Mouse (Mus musculus) urinary bladder, adult 2 months (tissue): ENCODE results near the gene Cnot6l. TPM values are rescaled to one million over a fixed set of nuclear protein-coding genes. Genes with fewer than 3 reads are reported as not detected.
A peak's percentile ranks its signal among the peaks of the same experiment; 100 is the strongest.

Experiments
- DNase-seq: peaks from one replicate; pipeline ENCODE4 v3.0.0; 2022; ENCODE audit warnings: low spot score
- polyA plus RNA-seq: library from polyadenylated mRNA; depleted of rRNA; stranded (reverse); fragments of >200 nt; gene quantifications from 2 replicates; pipeline ENCODE4 v1.2.3, GENCODE M21; 2012

Cnot6l gene
- polyA plus RNA-seq, 1 experiment = 11.3 TPM

DNA sequence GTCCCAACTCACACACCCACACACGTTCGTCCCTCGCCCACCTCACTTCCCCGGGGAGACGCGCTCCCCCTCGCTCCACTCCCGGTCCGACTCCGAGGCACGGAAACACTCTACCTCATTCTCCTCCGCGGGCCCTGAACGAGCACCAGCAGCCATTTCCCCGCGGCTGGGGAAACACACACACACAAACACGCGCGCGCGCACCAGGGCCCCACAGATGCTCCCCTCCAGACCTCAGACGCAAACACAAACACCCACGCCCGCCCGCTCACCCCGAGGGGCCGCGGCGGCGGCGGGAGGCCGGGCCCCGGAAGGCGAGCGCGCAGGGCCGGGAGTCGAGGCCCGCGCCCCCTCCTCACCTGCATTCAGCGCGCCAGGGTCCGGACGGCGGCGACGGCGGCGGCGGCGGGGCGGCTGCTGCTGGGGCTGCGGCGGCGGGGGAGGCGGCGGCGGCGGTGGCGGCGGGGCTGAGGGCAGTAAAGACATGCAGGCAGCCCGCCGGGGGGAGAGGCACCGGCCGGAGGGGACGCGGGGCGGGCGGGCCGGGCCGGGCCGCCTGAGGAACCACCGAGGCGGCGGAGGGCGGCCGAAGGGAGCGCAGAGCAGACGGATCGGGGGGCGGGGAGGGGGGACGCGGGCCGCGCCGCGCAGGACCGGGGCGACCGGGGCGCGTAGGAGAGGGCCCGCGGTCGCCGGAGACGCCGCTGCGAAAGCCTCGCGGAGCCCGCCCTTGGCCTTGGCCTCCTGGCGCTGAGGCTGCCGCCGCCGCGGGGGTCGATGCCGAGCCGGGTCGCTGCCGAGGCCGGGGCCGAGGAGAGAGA is 2.2 kb downstream of the Cnot6l start:
- peak; percentile 57 for DNase-seq

DNA sequence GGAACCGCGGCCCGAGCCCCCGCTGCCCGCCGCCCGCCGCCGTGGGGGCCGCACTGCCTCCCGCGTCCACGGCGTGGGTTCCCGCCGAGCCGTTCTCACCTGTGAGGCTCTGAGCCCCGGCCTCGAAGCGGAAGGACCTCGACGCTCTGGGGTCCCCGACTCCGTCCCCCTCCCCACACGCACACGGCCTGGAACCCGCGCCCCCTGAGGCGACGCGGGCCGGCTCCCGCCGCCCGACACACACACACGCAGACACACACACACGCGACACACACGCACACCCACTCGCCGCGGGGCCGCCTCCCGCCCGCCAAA is 2.8 kb downstream of the Cnot6l start:
- no peak for DNase-seq

DNA sequence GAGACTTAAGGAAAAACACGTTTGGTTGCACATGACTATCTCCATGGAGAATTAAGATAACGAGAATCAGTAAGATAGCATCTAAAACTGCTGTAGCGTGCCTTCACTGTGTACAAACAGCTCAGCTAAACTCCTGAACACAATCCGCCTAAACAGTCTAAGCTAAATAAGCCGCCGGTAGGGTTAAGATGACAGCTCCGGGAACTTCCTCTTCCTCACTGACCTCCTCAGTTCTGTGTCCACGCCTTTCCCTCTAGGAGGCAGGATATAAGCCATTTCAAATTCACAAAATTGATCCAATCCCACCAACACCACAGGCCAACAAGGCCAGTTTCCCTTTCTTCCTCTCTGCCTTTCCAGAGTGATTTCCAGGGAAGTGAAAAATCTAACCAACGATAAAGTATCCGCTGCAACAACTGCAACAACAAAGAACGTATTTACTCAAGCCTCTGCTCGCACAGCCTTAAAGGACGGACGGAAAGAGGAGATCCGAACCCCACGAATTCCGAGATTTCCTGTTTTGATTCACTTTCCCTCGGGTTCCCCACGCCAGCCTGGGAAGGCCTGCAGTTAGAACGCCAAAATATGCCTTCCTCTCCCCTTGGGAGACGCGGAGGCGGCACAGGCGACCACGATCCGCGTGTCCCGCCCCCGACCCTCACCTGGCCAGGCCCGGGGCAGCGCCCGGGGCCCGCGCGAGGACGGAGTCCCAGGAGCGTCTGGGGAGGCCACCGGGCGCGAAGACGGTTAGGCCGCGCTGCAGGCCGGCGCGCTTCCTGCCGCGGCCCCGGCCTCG is 3.3 kb downstream of the Cnot6l start:
- no peak for DNase-seq

DNA sequence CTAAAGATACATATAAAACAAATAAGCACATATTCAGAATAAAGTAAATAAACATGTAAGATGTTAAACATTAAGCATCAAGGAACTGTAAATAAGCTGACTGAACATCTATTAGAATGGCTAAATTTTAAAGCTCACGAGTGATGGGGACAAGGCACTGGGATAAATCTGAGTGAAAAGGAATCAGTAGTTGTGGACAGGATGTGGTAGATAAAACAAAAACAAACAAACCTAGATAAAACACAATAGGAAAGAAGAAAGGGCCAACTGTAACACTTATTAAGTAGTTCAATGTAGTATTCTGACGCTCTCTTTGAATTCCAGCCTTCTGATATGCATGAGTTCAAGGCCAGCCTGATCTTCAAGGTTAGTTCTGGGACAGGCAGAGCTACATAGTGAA is 21.6 kb downstream of the Cnot6l start:
- no peak for DNase-seq

DNA sequence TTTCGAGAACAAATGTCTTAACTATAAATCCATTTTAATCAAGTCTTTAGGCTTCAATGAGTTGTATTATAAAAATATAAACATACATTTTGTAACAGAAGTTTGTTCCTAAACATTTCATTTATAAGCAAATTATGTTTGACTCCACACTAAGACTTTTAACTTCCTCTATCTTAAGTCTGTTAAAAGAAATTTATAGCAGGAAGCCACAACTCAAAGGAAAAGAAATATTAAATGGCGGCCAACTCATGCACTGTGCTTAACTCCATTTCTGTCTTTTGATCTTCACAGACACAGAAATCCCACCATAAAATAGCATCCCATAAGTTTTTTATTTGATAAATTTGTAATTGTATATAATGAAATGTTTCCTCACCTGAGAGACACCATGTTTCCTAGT is 33.3 kb downstream of the Cnot6l start:
- no peak for DNase-seq

DNA sequence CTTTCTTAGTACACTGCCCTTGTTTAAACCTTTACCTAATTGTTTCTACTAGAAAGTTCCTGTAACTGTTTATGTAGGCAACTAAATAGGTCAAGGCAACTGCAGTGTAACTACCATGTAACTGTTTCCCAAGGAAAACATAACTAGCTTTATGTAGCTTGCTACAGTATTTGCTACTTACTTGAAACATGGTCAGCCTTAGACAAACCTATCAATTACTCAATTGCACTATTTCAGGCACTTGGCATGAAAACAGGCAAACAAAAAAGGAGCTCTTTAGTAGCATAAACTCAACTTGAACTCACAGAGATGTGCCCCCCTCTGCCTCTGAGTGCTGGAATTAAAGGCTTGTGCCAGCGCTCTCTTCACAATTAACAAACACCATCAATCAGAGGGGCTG is 37.1 kb downstream of the Cnot6l start:
- no peak for DNase-seq

DNA sequence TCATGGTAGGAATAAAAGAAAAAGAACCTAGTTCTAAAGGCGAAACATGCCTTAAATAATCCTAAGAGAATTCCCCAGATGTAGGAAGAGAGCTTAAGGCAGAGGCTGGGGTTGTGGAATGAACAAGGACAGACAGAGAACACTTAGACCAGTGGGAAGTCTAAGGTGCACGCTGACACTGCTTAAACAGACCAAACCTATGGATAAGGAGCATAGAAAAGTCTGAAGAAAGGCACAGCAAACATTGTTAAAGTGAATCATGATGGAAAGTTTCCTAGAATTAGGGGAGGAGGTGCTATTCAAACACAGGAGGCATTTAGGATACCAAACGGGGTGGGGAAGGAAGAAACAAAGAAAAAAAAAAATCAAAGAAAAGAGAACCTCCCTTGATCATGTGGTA is 49.0 kb downstream of the Cnot6l start:
- DNase-seq = no peak

DNA sequence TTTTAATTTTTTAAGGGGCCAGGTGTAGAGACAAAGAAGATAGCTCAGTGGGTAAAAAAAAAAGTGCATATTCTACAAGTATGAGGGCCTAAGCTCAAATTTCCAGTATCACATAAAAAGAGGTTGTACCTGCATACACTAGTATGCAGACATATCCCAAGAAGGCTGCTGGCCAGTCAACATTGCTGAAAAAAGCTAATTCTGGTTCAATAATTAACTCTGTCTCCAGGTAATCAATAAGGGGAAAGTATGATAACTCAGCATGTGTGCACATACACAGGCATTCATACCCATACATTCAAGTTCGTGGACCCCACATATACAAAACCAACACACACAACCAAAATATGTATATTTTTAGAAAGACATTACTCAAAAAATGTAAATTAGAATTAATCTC is 59.3 kb downstream of the Cnot6l start:
- DNase-seq = no peak

DNA sequence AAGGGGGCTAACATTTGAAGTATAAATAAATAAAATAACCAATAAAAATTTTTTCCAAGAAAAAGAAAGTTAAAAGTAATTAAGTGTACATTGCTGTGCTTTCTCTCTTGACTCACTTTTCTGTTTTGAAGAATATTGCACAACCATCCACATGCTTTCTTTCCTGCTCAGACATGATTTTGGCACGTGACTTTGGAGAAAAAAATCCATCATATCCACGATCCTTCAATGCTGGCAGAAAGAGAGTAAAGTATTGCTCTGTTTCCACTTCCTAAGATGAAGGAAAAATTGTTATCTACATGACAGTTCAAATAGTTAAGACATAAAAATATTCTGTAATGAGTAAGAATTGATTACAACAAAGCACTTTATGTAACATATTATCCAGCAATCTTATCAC is 72.5 kb downstream of the Cnot6l start:
- no peak for DNase-seq

DNA sequence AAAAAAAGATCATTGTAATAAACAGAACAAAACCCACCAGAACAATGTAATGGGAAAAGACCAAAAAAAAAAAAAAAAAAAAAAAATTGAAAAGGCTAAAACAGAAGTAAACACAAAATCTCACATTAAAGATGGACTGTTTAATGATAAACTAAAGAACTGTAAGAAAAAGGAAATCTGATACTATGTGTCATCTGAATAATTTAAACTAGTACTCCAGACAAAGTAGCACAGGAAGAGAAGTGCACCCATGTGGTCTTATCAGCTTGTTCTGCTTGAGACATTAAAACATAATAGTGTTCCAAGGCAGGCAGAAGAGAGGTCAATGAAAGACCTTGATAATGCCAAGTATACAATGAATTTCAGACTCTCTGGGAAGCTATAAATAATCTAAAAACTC is 78.6 kb downstream of the Cnot6l start:
- no peak for DNase-seq

DNA sequence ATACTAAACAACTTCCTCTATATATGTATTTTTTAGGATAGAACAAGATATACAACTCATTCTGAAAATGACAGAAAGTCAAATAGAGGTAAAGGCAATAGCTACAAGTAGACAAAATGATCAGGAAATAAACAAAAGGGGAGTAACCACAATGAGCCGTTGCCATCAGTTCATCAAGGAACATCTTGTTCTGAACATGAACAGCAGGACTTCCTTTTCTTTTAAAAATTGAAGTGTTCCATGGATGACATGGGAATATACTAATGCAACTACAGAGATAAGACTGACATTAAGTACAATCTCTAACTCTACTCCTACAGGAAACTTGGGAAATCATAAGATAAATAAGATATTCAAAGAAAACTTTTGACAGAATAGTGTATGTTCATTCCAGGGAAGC is 84.9 kb downstream of the Cnot6l start:
- DNase-seq = no peak

DNA sequence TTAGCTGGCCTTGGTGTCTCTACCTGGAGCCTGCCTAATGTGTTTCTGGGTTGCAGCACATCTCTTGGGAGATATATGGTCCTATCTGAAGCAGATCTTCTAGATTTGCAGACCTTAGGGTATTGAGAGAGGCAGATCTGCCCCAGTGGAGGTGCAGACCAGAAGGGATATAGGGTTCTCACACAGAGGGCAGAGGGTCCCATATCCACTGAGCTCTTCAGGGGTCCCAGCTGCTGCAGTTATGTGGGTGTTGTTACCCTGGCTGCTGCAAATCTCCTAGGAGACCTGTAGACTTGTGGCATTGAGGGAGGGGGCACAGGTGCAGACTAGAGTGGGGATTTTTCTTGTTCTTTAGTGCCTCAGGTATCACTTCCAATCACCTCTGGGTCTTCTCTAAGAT is 98.4 kb downstream of the Cnot6l start:
- no peak for DNase-seq

DNA sequence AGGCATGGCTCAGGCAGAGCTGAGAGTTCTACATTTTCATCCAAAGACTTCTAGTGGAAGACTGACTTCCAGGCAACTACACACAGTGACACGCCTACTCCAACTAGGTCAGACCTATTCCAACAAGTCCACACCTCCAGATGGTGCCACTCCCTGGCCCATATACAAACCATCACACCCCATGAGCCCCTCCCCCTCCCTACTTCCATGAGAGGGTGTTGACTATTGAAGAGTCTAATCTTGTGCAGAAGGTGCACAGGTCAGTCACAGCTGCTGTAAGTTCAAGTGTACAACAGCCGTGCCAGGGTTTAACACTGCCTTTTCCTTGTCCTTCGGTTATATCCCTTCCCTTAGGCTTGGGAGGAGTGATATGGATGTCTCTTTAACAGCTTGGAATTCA is 121.5 kb downstream of the Cnot6l start:
- DNase-seq = no peak

DNA sequence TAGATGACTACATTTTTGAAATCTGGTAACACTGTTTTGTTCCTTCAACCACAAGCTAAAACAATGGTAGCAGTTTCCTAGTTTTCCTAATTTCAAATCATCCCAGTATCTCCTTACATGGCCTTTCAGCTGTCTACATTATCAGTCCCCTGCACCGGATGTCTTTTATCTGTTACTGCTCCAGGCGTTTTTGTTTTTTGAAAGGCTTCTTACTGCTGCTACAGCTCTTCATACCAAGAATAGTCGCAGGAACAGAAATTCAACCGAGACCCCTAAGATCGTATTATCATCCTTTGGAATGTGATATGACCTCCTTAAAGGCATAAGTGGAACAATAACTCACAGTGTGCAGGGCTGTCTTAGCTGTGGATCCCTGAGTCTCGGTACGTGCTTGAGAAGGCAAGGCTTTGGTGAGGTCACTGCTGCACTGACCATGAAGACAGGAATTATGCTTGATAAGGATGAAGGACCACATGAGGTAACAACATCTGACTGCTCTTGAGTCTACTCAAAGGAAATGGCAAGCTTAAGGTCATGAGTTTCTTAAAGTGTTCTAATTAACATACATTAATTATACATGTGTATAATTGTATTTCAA is 122.4 kb downstream of the Cnot6l start:
- no peak for DNase-seq

DNA sequence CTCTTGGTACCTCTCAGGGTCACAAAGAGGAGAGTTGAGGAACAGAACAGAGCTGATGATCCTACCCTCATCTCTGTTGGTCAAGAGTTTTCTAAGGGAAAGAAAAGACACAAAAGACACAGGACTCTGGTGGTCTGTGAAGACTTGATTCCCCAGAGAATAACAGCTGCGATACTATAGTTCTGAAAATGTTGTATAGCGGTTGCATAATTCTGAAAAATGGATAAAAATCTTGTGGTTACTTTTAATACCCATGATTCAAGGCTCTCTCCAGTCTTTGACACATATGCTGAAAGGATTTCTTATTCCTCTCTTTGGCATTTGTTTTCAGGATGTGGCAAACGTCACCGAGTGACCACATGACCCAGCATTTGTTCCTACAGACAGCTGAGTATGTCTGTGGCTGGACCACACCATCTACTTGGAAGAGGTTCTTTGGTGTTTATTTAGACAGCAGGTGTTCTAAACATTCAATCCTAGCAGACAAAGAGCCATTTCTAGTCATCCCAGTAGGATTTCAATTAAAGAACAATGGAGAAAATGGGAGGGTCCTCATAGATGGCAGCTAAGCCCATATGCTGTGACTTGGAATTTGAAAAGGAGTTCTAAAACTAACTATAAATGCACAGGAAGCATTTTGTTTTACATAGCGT is 124.7 kb downstream of the Cnot6l start:
- no peak for DNase-seq

DNA sequence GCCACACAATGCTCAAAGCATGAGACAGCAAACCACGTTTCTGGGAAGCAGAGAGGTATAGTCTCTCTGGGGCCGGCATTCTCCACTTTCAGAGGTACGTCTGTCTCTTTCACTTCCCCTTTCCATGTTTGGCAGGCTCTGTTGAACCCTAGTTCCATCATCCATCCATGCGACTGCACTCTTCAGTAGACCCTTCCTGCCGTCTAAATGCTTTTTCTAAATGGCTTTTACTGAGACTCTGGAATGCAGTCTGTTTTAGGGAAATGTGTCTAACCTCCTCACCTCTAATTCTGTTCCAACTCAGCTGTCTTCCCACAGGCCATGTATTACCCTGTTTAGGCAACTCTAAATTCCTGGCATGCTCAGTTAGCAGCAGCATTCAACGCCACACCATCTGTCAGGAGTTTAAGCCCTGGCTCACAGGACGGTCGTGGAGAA is 126.3 kb downstream of the Cnot6l start:
- DNase-seq = no peak

DNA sequence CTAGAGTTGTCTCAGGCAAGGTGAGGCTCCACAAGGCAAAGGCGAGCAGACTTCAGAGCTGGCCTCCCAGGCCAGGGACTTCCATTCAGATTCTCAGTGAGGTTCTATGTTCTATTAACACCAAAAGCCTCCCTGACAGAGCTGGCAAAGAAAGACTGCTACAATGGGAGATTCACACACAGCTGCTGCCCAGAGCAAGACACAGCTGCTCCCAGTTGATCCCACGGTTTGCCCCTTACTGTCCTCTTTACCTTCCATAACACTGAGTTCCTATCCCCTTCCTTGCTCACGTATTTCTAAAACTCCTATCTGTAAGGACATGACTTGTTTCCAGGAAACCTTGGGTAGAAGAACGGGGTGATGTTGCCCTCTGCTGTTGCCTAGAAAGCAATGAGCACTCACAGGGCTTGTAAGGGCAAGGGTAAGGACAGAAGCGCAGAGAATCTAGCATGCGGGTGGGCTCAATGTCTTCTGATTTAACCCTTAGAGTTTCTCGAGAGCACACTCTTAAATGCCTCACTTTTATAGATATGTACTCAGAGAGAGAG is 127.8 kb downstream of the Cnot6l start:
- no peak for DNase-seq

DNA sequence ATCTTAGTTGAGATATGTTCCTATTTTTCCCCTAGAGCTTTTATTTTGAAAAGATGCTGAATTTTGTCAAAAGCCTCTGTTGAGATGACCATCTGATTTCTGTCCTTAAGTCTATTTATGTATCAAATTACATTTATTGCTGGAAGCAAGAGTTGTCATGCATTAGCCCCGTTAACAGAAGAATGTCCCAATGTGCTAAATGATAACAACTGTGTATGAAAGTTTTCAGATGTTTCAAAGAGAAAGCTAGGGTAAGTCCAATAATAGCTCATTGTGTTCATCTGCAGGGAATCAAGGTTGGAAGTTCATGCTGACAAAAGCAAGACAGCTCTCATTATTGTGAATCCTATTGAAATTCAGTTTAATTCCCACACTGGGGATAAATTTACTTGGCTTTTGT is 129.9 kb downstream of the Cnot6l start:
- DNase-seq = no peak

DNA sequence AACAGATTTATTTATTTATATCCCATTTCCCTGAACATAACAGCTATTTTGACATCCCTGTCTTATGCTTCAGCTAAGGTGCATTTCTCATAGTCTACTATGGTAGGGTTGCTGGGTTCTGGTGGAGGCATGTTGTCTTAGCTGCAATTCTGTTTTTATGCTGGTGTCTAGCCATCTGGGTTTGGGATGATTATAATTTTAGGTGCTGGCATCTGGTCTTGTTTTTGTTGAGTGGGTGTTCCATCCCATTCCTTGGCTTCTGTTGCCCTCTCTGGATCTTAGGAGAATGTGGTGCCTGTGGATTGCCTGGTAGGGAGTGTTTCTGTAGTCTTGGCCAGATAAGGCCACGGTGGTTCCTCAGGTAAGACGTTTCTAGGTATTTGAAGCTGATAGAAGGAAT is 134.2 kb downstream of the Cnot6l start:
- no peak for DNase-seq
